Mouse (Mus musculus): ENCODE results near the gene Shld2. TPM values are rescaled to one million over a fixed set of nuclear protein-coding genes. Genes with fewer than 3 reads are reported as not detected.

Gene Shld2
- polyA plus RNA-seq, 1 experiment from 2014 or later: 7.2 TPM

- no peak overlapping the region for H3K27ac ChIP-seq
- no peaks in the 10 kb centered on the region for H3K27me3 ChIP-seq
- no peak overlapping the region for H3K9ac ChIP-seq (replicated peaks)
- no peak overlapping the region for H3K4me3 ChIP-seq (replicated peaks)
- no peaks in the 10 kb centered on the region for H3K4me1 ChIP-seq (replicated peaks)
- H3K36me3 ChIP-seq: peaks cover 34% of the 10 kb centered on the region
- H3K4me2 ChIP-seq (replicated peaks): no peak overlapping the region
- H3K9me3 ChIP-seq: no peaks in the 10 kb centered on the region
- no peak for ATAC-seq
- WGBS: 69% methylated on average over 12 of the region's 12 CpGs
Observed at GRCm38 (mm10) chr14:34345771-34346566, 35.7 kb upstream of the Shld2 start.

- Histone ChIP-seq H3K4me2 (replicated peaks) (no peak overlapping the region), H3K36me3 (peaks cover 46% of the 10 kb centered on the region), H3K4me1 (replicated peaks) (no peaks in the 10 kb centered on the region), H3K9me3 (no peaks in the 10 kb centered on the region), H3K27ac (no peak overlapping the region), H3K4me3 (replicated peaks) (no peak overlapping the region), H3K9ac (replicated peaks) (no peak overlapping the region), H3K27me3 (no peaks in the 10 kb centered on the region)
- ATAC-seq: no peak
- 91% methylated on average over 5 of the region's 5 CpGs for WGBS
Observed at GRCm38 (mm10) chr14:34344361-34344760, 34.1 kb upstream of the Shld2 start.

- Histone ChIP-seq H3K36me3 (peaks cover 57% of the 10 kb centered on the region), H3K27me3 (no peaks in the 10 kb centered on the region), H3K4me2 (replicated peaks) (no peak overlapping the region), H3K9ac (replicated peaks) (no peak overlapping the region), H3K4me3 (replicated peaks) (no peak overlapping the region), H3K27ac (no peak overlapping the region), H3K9me3 (no peaks in the 10 kb centered on the region), H3K4me1 (replicated peaks) (no peaks in the 10 kb centered on the region)
- no peak for ATAC-seq
- 96% methylated on average over 4 of the region's 4 CpGs for WGBS
Observed at GRCm38 (mm10) chr14:34343078-34343477, 32.8 kb upstream of the Shld2 start.

- Histone ChIP-seq H3K9ac (replicated peaks) (no peak overlapping the region), H3K27ac (no peak overlapping the region), H3K4me3 (replicated peaks) (no peak overlapping the region), H3K36me3 (peaks cover 68% of the 10 kb centered on the region), H3K4me2 (replicated peaks) (no peak overlapping the region), H3K4me1 (replicated peaks) (no peaks in the 10 kb centered on the region), H3K9me3 (no peaks in the 10 kb centered on the region), H3K27me3 (no peaks in the 10 kb centered on the region)
- WGBS: 91% methylated on average over 4 of the region's 4 CpGs
- ATAC-seq: no peak
Observed at GRCm38 (mm10) chr14:34341993-34342392, 31.7 kb upstream of the Shld2 start.

- 52% methylated on average over 1 of the region's 1 CpGs for WGBS
- Histone ChIP-seq H3K27ac (no peak overlapping the region), H3K9me3 (no peaks in the 10 kb centered on the region), H3K27me3 (no peaks in the 10 kb centered on the region), H3K4me3 (replicated peaks) (no peak overlapping the region), H3K36me3 (peaks cover 90% of the 10 kb centered on the region), H3K4me1 (replicated peaks) (no peaks in the 10 kb centered on the region), H3K9ac (replicated peaks) (no peak overlapping the region), H3K4me2 (replicated peaks) (no peak overlapping the region)
- no peak for ATAC-seq
Observed at GRCm38 (mm10) chr14:34339446-34339845, 29.2 kb upstream of the Shld2 start.

GRCm38 (mm10) chr14:34332476-34332875, 22.2 kb upstream of the Shld2 start:
- no peaks in the 10 kb centered on the region for H3K4me1 ChIP-seq (replicated peaks)
- no peaks in the 10 kb centered on the region for H3K9me3 ChIP-seq
- H3K27me3 ChIP-seq: no peaks in the 10 kb centered on the region
- no peak overlapping the region for H3K27ac ChIP-seq
- H3K9ac ChIP-seq (replicated peaks): no peak overlapping the region
- no peak overlapping the region for H3K4me3 ChIP-seq (replicated peaks)
- no peak overlapping the region for H3K4me2 ChIP-seq (replicated peaks)
- WGBS: 87% methylated on average over 5 of the region's 5 CpGs
- ATAC-seq: no peak
- H3K36me3 ChIP-seq: peaks cover 81% of the 10 kb centered on the region

- Histone ChIP-seq H3K36me3 (peaks cover 78% of the 10 kb centered on the region), H3K4me3 (replicated peaks) (no peak overlapping the region), H3K9ac (replicated peaks) (no peak overlapping the region), H3K4me2 (replicated peaks) (no peak overlapping the region), H3K27me3 (no peaks in the 10 kb centered on the region), H3K9me3 (no peaks in the 10 kb centered on the region), H3K4me1 (replicated peaks) (no peaks in the 10 kb centered on the region), H3K27ac (no peak overlapping the region)
- ATAC-seq: no peak
- WGBS: 88% methylated on average over 3 of the region's 3 CpGs
Observed at GRCm38 (mm10) chr14:34331886-34332285, 21.6 kb upstream of the Shld2 start.

- ATAC-seq: no peak; the same call in 1 of the 2 replicates
- no peak overlapping the region for H3K9ac ChIP-seq (replicated peaks)
- no peaks in the 10 kb centered on the region for H3K4me1 ChIP-seq (replicated peaks)
- H3K27ac ChIP-seq: no peak overlapping the region
- no peak overlapping the region for H3K4me3 ChIP-seq (replicated peaks)
- no peak overlapping the region for H3K4me2 ChIP-seq (replicated peaks)
- no peaks in the 10 kb centered on the region for H3K9me3 ChIP-seq
- WGBS: 92% methylated on average over 9 of the region's 9 CpGs
- H3K36me3 ChIP-seq: peaks cover 74% of the 10 kb centered on the region
- H3K27me3 ChIP-seq: no peaks in the 10 kb centered on the region
Observed at GRCm38 (mm10) chr14:34330657-34331158, 20.4 kb upstream of the Shld2 start.

GRCm38 (mm10) chr14:34327618-34328017, 17.3 kb upstream of the Shld2 start:
- Histone ChIP-seq H3K9me3 (no peaks in the 10 kb centered on the region), H3K27me3 (no peaks in the 10 kb centered on the region), H3K36me3 (peaks cover 71% of the 10 kb centered on the region), H3K4me3 (replicated peaks) (no peak overlapping the region), H3K9ac (replicated peaks) (no peak overlapping the region), H3K27ac (no peak overlapping the region), H3K4me2 (replicated peaks) (no peak overlapping the region), H3K4me1 (replicated peaks) (no peaks in the 10 kb centered on the region)
- WGBS: 92% methylated on average over 1 of the region's 1 CpGs
- no peak for ATAC-seq

GRCm38 (mm10) chr14:34326606-34327005, 16.3 kb upstream of the Shld2 start:
- H3K27ac ChIP-seq: no peak overlapping the region
- no peak for ATAC-seq
- no peak overlapping the region for H3K4me2 ChIP-seq (replicated peaks)
- H3K4me1 ChIP-seq (replicated peaks): no peaks in the 10 kb centered on the region
- no peak overlapping the region for H3K4me3 ChIP-seq (replicated peaks)
- no peaks in the 10 kb centered on the region for H3K27me3 ChIP-seq
- no peaks in the 10 kb centered on the region for H3K9me3 ChIP-seq
- no peak overlapping the region for H3K9ac ChIP-seq (replicated peaks)
- WGBS: 96% methylated on average over 3 of the region's 3 CpGs
- peaks cover 66% of the 10 kb centered on the region for H3K36me3 ChIP-seq

- Histone ChIP-seq H3K4me3 (replicated peaks) (no peak overlapping the region), H3K9ac (replicated peaks) (no peak overlapping the region), H3K36me3 (peaks cover 60% of the 10 kb centered on the region), H3K27me3 (no peaks in the 10 kb centered on the region), H3K9me3 (no peaks in the 10 kb centered on the region), H3K4me2 (replicated peaks) (no peak overlapping the region), H3K4me1 (replicated peaks) (no peaks in the 10 kb centered on the region), H3K27ac (no peak overlapping the region)
- no peak for ATAC-seq
- 96% methylated on average over 5 of the region's 5 CpGs for WGBS
Observed at GRCm38 (mm10) chr14:34323576-34324085, 13.3 kb upstream of the Shld2 start.

- peaks cover 20% of the 10 kb centered on the region for H3K4me1 ChIP-seq (replicated peaks)
- H3K9ac ChIP-seq (replicated peaks): no peak overlapping the region
- H3K9me3 ChIP-seq: no peaks in the 10 kb centered on the region
- H3K27me3 ChIP-seq: no peaks in the 10 kb centered on the region
- no peak overlapping the region for H3K4me2 ChIP-seq (replicated peaks)
- no peak overlapping the region for H3K27ac ChIP-seq
- H3K36me3 ChIP-seq: peaks cover 31% of the 10 kb centered on the region
- no peak for ATAC-seq
- no peak overlapping the region for H3K4me3 ChIP-seq (replicated peaks)
Observed at GRCm38 (mm10) chr14:34318113-34318512, 7.8 kb upstream of the Shld2 start.
